Mouse (Mus musculus): ENCODE results near the gene Dlg1. TPM values are rescaled to one million over a fixed set of nuclear protein-coding genes. Genes with fewer than 3 reads are reported as not detected.

The Dlg1 gene
- 101 and 103 TPM in 2 replicates for total RNA-seq (2021)
- long read RNA-seq, full-length matches to known transcripts, result 27 of 69 reads
- long read RNA-seq, partial matches to known transcripts, result 8 of 69 reads
- long read RNA-seq, other reads (novel, unspliced or antisense), result 34 of 69 reads

DNA sequence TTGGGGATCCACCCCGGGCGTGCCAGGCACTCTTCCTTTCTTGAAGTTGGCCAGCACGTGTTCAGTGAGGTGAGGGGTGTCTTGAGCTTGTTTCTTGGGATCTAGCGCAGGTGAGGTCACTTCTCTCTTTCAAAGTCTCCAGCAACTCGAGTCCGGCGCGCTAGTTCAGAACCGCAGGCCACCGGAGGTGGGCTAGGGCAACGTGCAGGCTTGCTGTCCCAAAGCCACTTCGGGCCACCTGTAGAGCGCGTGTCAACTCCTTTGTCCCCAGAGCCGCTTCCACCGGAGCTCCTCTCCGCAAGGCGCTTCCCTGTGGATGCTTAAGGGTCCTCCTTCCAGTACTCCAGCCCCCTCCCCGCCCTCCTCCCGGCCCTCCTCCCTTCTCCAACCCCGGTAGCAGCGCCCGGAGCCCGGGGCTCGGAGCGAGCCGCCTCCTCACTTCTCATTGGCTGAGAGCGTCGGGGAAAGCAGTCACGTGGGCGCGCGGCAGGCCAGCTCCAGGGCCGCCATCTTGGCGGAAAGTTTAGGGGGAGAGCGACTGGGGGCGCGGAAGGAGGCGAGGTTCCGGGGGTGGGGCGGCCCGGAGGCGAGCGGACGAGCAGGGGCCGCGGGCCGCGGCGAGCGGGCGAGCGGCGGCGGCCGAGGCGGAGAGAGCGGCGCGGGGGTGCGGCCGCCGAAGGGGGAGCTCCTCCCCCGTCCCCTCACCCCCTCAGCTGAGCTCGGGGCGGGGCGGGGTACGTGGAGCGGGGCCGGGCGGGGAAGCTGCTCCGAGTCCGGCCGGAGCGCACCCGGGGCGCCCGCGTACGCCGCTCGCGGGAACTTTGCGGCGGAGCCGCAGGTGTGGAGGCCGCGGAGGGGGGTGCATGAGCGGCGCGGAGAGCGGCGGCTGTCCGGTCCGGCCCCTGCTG, at the start of gene Dlg1:
Gene Dlg1 (plus strand): TSS at position 65 of the 908 bp plus-strand sequence.
- DNase-seq, result peak; percentile 85

DNA sequence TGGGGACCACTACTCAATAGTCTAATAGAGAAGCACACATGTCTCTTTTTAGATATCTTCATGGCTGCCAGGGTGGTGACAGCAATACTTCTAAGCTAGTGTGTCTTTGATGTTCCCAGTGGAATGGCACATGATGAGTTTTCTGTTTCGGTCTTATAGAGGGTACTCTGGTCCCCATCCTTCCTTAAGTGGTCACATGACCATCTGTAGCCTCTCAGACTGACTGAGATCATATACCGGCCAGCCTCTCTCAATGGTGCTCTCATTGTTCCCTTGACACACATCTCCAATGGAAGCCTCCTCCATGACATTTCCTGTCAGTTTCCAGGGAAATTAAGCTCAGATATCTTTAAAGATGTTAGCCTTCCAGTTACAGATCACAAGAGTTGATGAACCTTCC, 46.9 kb upstream of the Dlg1 start:
- DNase-seq, result no peak

DNA sequence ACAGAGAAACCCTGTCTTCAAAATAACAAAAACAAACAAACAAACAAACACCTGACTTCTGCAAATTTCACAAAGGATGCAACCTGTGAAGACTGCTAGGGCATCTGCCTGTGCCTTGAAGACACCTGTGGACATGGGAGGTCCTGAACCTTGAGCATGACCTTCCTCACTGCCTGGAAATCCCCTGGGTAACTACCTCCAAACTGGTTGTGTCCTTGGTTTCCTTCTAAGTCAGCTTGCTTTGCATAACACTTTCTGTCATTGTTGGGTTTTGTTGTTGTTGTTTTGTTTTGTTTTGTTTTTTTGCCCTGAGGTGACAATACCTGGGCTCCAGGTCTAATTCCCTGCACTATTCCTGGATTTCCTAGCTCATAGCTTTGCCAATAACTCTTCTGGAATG, 46.1 kb upstream of the Dlg1 start:
- DNase-seq, result no peak

DNA sequence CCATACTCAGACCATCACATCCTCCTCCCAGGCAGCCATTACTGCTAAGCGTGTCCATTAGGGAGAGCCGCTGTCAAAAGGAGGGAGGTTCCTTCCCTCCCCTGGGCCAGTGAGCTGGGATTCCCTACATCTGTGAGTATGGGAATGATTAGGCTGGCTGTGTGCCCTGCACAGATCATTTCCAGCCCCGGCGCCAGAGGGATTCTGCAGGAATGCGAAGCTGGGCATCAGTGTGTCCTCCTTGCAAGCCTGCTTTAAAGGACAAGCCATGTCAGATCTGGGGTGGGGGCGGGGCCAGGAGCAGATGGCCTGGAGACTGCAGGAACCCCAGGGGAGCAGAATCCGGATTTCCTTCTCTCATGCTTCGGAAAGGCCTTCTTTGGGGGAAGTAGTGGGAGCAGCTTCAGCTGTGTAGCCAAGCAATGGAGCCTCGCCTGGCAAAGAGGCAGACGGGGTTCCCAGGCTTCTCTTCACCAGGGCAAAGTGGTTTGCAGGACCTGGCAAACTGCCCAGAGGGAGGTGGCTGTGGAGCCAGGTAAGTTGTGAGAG, 45.3 kb upstream of the Dlg1 start:
- peak; percentile 32 for DNase-seq

DNA sequence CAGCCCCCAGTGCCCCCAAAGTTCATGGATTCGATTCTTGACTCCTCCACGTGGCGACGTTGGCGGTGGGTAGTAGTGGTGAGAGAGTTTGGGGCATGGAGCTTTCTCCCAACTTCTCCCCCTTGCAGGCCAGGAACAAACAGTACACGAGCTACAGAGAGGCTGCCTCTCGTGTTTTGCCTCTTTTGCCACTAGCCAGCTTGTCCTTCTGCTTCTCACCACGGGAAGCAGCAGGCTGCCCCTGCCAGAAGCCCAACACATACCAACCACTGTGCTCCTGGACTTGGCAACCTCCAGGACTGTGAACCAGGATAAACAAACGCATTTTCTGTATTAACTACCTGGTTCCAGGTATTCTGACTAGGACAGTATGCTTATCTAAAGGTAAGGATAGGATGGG, 44.6 kb upstream of the Dlg1 start:
- no peak for DNase-seq

DNA sequence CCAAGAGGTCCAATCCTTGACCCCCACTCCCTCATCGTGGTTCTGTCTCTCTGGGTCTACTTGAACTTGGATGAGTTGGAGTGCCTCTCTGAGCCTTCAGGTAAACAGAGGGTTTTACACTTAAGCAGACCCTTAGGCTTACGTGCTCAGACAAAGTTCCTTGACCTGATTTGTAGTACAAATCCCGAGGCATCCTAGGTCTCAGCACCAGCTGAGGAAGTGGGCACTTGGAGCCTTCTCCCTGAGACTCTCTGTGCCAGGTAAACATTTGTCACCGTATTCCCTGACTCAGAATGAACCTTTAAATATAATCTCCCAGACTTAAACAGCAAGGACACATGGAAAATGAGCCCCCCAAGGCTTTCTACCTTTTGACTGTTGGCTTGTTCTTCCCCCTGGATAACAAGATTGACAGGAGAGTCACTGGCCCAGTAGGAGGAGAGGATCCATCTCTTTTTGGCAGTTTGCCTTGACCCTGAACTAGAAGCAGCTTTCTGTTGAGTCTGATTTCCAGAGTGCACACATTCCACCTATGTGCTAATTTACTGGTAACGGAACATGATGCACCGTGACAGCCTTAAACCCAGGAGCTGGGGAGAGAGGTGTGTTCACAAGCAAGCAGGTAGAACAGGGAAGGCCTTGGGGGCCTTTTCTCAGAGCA, 43.4 kb upstream of the Dlg1 start:
- no peak for DNase-seq

DNA sequence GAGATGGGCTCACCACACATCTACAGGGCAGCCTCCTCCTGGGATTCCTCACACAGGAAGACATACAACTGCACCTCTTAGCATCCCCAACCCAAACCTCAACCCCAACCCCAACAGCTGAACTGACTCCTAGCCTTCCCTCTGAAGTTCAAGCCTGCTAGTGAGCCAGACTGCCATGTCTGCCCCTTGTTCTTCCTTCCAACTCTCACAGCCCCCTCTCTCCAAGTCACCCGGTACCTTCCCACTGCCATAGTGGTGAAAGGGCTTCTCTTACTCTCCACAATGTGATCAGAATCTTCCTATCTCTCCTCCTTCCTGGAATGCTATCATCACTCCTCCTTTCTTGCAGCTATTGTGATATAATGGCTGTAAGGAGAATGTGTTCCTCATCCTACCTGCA, 40.9 kb upstream of the Dlg1 start:
- no peak for DNase-seq

DNA sequence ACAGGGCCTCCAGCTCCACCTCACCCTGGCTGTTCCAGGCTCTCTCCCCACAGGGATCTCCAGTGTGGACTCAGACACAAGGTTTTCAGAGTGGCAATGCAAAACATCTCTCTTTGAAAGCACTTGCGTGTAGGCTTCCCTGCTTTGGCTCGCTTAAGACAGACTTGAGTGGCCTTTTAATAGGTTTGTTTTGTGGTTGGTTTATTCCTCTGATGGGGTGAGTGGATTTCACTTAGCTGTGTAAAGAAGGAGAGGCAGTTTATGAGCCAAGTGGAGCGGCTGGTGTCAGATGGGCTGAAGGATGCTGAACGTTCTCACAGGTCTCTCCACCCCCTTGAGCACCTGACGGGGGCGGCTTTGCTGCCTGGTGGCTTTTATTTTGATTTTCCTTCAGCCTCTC, 40.1 kb upstream of the Dlg1 start:
- DNase-seq, result no peak

DNA sequence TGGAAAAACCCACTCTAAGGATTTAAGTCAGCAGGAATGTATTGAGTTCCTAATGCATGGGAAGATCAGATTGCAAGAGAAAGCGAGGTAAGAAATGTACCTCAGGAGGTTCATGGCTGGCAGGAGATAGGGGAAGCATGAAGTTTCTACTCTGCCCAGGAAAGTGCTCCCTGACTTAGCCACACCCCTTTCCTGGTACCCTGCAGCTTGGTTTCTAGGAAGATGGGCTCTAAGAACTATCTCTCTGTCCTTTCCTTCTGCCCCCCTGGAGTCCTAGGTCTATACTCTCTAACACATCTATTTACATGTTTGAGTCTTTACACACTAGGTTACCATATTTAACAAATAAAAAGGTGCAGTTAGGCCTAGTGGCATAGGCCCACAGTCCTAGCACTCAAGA, 38.5 kb upstream of the Dlg1 start:
- no peak for DNase-seq

DNA sequence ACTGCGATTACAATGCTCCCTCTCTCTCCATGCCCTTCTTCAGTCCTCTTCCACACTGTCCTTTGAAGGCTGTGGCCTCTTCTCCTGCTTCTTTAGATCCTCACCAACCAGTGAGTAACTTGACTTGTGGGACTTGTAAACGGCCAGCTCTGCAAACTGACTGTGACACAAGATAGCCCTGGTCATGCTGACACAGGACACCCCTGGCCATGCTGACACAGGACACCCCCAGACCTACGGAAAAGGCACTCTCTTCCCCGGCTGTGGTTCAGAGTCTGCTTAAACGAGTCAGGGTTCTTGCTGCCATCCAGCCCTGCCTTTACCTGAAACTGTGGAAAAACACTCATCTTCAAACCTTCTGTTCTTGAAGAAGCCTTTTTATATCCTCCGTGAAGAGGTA, 36.9 kb upstream of the Dlg1 start:
- no peak for DNase-seq

DNA sequence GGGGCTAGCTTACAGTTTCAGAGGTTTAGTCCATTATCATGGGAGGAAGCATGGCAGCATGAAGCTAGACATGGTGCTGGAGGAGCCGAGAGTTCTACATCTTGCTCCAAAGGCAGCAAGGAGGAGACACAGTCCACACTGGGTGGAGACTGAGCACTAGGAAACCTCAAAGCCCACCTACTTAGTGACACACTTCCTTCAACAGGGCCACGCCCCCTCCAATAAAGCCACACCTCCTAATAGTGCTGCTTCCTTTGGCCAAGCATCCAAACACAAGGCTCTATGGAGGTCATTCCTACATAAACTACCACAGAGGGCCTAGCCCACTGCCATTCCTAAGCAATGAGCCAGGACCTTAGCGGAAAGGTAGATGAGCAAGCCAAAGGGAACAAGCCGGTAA, 32.9 kb upstream of the Dlg1 start:
- DNase-seq, result no peak

DNA sequence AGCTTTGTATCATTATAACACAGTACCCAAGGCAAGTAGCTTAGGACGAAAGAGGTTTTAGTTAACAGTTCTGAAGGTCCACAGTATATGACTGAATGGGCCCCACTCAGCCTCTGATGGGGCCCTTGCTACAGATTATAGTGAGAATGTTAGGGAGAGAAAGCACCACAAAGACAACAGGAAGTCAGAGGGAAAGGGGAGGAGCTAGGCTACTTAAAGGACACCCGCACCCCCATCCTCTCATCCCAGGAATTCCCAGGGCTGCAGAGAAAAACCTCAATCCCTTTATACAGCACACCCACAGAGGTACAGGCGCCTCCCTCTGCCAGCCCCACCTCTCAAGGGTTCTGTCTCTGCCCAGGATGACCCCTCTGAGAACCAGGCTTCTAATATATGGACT, 32.2 kb upstream of the Dlg1 start:
- DNase-seq, result no peak

DNA sequence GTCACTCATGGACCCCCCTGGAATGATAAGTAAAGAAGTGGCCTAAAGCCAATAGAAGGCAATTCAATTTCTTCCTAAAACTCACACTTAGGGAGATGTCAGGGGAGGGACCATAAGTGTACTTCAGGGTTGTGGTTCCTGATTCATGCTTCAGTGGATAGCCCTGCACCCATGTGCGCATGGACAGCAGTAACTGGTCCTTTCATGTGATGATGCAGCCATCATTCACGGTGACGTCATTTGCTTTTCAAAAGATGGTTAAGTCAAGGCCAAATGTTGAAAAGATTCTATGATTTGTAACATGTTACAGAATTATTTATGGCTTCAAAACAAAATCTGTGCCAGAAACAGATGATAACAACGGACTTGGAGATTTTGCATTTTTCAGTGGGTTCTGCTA, 28.9 kb upstream of the Dlg1 start:
- no peak for DNase-seq

DNA sequence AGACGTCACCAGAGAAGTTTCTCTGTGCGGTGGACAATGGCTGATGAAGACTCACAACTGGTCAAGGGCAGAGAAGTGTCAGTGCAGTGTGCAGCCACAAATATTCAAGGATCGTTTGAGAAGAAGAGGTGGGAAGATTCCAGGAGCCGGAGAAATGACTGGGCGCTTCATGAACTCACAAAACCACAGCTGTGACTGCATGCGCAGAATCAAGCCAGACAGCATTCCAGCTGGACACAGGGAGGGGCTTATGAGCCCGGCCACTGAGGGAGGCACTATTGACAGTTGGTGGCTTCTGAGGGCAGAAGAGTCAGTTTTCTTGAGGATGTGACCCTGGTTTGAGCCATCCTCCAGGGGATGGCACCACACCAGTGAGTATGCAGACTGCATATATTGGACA, 24.9 kb upstream of the Dlg1 start:
- DNase-seq, result no peak

DNA sequence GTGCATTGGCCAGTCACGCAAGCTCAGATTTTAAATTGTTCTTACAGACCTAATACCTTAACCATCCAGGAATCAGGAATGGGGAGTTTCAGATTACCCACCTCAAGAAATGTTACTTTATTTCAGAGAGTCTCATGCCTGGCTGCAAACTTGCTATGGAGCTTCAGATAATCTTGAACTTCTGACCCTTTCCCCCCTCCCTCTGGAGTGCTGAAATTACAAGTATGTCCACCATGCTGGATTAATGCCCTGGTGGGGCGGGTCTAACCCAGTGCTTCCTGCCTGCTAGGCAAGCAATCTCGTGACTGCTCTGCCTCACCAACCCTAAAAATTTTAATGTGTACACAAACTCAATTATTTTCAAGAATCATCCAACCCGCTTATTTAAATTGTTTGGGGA, 23.3 kb upstream of the Dlg1 start:
- no peak for DNase-seq

DNA sequence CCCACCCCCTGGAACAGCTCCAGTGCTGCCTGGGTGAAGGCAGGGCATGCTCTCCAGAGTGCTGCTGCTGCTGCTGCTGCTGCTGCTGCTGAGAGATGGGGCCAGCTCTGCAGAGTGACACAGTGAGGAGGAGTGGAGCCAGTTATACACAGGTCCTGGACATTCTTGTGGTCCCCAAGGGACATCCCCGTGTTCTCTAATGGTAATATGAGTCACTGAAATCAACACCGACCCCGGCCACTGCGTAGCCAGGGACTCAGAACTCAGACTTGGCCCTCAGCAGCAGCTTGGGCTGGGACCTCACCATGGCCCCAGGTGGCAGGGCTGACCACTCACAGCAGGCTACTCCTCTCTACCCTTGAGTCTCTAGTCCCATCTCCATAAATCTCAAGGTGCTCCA, 21.5 kb upstream of the Dlg1 start:
- DNase-seq, result no peak

DNA sequence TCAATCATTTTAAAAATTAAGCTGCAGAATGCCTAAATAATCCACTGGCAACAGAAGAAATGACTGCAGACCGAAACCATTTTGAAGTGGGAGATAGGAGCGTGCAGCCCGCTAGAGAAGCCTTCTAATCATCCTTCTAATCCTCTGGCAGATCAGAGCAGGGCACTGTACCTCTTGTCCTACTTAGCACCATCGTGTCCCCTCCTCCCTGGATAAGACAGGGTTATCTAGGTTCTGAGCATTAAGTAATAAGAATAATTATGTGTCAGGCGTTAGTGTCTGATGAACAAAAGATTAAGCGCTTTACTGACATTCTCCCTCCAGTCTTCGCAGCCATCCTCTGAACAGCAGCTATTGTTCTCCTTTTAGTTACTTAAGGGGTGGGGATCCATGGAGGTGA, 16.0 kb upstream of the Dlg1 start:
- DNase-seq, result no peak

DNA sequence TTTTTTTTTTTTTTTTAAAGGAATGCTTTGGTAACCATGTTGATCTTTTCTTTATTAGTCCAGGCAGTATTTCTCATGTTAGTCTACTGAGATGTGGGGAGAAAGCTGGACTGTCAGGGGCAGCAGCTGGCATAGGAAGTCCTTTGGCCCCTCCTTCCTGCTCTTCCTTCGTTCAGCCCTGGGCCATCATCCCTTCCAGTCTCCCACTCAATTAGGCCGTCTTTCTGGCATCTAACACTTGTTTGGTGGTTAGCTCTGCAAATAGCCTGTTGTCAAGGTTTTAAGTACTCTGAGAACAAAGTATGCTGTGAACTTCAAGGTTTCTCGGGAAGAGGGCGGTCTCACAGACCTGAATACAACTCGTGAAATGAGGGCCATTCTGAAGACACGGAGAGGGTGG, 12.5 kb upstream of the Dlg1 start:
- no peak for DNase-seq

DNA sequence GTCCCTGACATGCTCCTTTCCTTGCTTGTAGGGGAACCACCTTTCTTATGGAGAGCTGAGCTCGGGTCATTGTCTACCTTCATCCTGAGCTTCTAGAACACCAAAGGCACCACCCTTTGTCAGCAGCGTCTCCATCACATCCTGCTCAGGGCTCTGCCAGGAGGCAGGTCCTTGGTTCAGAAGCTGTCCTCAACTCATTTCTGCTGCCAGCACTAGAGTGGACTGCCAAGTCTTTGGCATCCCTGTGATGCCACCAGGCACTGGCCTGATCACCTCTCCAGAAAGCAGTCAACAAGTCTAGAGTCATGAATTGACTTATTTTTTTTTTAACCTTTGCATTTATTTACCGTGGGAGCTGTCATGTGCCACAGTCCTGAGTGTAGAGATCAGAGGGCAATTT, 11.7 kb upstream of the Dlg1 start:
- peak; percentile 14 for DNase-seq

DNA sequence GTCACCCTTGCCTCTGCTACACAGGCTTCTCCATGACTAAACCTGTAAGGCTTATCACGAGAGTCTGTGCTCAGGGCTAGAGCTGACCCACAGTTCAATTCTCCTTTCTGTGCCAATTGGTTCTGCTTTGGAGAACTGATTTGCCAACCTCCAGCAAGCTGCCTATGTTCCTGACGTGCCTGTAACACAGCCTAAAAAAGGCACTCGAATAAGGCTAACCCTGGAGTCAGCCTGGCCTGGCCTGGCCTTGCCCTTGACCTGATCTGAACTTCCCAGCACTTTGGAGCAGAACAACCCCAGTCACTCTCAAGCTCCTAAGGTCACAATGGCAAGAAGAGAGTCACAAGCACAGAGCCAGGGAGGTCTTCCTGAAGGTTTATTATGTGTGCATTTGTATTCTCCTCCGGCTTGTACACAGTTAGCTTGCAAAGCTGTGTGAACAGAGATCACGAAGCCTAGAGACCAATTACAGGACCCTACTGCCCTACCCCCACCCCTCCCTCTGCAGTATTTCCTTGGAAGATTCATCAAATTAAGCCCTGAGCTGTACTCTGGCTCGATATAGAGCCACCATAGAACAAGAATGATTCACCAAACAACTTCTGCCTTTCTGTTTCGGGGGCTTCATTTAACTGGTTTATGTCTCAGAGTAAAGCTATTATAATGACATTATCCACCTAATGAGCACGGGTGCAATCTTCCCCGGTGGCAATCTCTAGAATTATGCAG, 11.0 kb upstream of the Dlg1 start:
- DNase-seq, result peak; percentile 38

DNA sequence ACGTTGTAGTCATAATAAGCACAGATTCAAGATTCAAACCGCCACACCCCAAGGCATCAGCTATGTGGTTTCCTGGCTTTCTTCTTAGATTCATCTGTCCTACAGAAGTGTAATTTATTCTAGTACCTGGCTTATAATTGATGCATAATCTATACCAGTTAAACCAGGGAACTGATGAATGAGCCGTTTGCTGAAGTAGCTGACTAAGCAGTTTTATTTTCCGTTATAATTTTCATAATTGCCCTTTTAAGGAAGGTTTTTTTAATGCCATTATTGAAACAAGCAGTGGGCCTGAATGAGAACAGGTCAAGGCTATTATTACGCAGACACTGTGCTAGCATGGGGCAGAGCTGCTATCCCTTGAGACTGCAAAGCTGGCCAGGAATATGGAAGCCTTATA, 9.6 kb upstream of the Dlg1 start:
- no peak for DNase-seq

DNA sequence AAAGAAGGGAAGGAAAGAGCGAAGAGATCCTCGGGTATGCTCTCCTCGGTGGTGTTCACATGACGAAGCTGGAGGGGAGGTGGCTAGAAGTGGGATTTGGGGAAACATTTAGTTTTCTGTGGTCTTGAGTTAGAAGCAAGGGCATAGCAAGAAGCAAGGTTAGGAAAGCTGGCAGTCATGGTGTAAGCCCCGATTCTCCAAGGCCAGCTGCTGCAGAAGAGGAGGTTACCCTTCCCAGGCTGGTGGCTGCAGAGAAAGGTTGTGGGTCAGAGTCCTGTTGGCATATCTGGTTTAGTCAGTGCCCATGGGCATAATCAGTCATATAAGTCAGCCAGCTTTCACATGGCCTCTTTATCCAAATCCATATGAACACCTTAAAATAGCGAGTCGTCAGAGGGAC, 9.2 kb upstream of the Dlg1 start:
- peak; percentile 11 for DNase-seq

DNA sequence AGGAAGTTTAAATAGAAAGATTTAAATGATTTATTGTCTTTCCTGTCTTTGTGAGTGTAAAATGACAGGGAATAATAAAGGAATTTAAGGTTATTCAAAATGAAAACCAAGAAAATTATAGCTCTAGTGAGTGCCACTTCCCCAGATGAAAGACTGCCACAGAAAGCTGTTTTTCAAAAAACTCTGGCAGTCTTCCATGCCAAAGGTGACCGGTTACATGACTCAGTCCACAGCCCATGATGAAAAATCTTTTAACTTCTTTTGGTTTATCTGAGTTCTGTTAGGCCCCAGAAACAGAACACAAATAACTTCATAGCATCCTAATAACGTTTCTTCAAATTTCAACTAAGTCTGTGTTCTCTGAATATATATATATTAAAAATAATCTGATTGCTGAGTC, 7.7 kb upstream of the Dlg1 start:
- DNase-seq, result no peak
